Mouse (Mus musculus): Measurements from ENCODE around the gene Zfp595. TPM values are rescaled to one million over a fixed set of nuclear protein-coding genes. Genes with fewer than 3 reads are reported as not detected.
"Not testable (repeated sequence)": the region's sequence is repeated elsewhere in the genome, so short reads cannot be mapped to it uniquely, and the experiment has no call there.

Gene Zfp595
- polyA plus RNA-seq (2015; fragmentation: Nextera tagmentation; extraction: Ambion mirVana), result 1.7 and 2.5 TPM in 2 replicates

- WGBS, result 14% methylated on average over 17 of the region's 17 CpGs
- Histone ChIP-seq H3K4me3 (peak within 1 kb of the TSS; percentile 58), H3K27me3 (no peaks in the 10 kb centered on the region), H3K4me1 (peaks cover 5% of the 10 kb centered on the region), H3K9ac (peak within 1 kb of the TSS; percentile 80), H3K36me3 (no peaks in the 10 kb centered on the region), H3K9me3 (0 out of 2 replicates have a peak, but pooled peaks cover 4% of the 10 kb centered on the region), H3K27ac (peak within 1 kb of the TSS; percentile 78), H3K4me2 (peak within 1 kb of the TSS; percentile 77)
- ATAC-seq (ENCODE audit: insufficient number of reproducible peaks, insufficient read depth, low FRiP score, low TSS enrichment, low read depth), result peak; percentile 85
Measured at GRCm38 (mm10) chr13:67332019-67332724, at the start of gene Zfp595. TSS of gene Zfp595 (minus strand) at chr13:67332570.

GRCm38 (mm10) chr13:67376255-67376654 is 43.9 kb upstream of the Zfp595 start:
- H3K36me3 ChIP-seq; H3K27me3 ChIP-seq; H3K27ac ChIP-seq; H3K9ac ChIP-seq; H3K4me2 ChIP-seq; H3K4me3 ChIP-seq; H3K4me1 ChIP-seq; H3K9me3 ChIP-seq; ATAC-seq (ENCODE audit: insufficient number of reproducible peaks, insufficient read depth, low FRiP score, low TSS enrichment, low read depth): not testable (repeated sequence)
- WGBS, result 80% methylated on average over 3 of the region's 3 CpGs

GRCm38 (mm10) chr13:67375050-67375911 is 42.9 kb upstream of the Zfp595 start, which contains the start of the genes Gm28041 and Zfp456:
TSS of gene Gm28041 (minus strand) at chr13:67375733.
TSS of gene Zfp456 (minus strand) at chr13:67375810.
- not testable (repeated sequence) for H3K4me1 ChIP-seq, H3K27me3 ChIP-seq, H3K36me3 ChIP-seq, H3K27ac ChIP-seq, H3K9me3 ChIP-seq
- Histone ChIP-seq H3K9ac (peak within 1 kb of the TSS; percentile 64), H3K4me3 (peak within 1 kb of the TSS; percentile 50), H3K4me2 (peak within 1 kb of the TSS; percentile 62)
- 19% methylated on average over 15 of the region's 15 CpGs for WGBS
- ATAC-seq (ENCODE audit: insufficient number of reproducible peaks, insufficient read depth, low FRiP score, low TSS enrichment, low read depth), result peak; percentile 81

GRCm38 (mm10) chr13:67360131-67360744 is 27.9 kb upstream of the Zfp595 start, which contains the start of the genes Gm28044 and Zfp953:
TSS of gene Gm28044 (minus strand) at chr13:67360536.
TSS of gene Zfp953 (minus strand) at chr13:67360605.
- Histone ChIP-seq H3K4me3 (peak within 1 kb of the TSS; percentile 76), H3K4me2 (peak within 1 kb of the TSS; percentile 77), H3K36me3 (no peaks in the 10 kb centered on the region), H3K27me3 (no peaks in the 10 kb centered on the region), H3K9ac (peak within 1 kb of the TSS; percentile 78), H3K27ac (peak within 1 kb of the TSS; percentile 65; the same call in 1 of the 2 replicates), H3K9me3 (no peaks in the 10 kb centered on the region), H3K4me1 (peaks cover 4% of the 10 kb centered on the region; the same call in 1 of the 2 replicates)
- 1% methylated on average over 15 of the region's 15 CpGs for WGBS
- ATAC-seq (ENCODE audit: insufficient number of reproducible peaks, insufficient read depth, low FRiP score, low TSS enrichment, low read depth), result peak; percentile 78

GRCm38 (mm10) chr13:67351854-67352253 is 19.5 kb upstream of the Zfp595 start:
- H3K4me3 ChIP-seq, result no peak overlapping the region
- H3K4me2 ChIP-seq, result no peak overlapping the region
- no peaks in the 10 kb centered on the region for H3K27me3 ChIP-seq
- no peak for ATAC-seq (ENCODE audit: insufficient number of reproducible peaks, insufficient read depth, low FRiP score, low TSS enrichment, low read depth)
- no peaks in the 10 kb centered on the region for H3K4me1 ChIP-seq
- H3K36me3 ChIP-seq, result no peaks in the 10 kb centered on the region
- H3K9ac ChIP-seq, result no peak overlapping the region
- H3K9me3 ChIP-seq, result no peaks in the 10 kb centered on the region
- no peak overlapping the region for H3K27ac ChIP-seq

GRCm38 (mm10) chr13:67343422-67343821 is 11.1 kb upstream of the Zfp595 start:
- H3K9me3 ChIP-seq, result no peaks in the 10 kb centered on the region
- no peaks in the 10 kb centered on the region for H3K4me1 ChIP-seq
- no peak overlapping the region for H3K4me2 ChIP-seq
- no peak overlapping the region for H3K9ac ChIP-seq
- no peaks in the 10 kb centered on the region for H3K27me3 ChIP-seq
- WGBS, result 88% methylated on average over 2 of the region's 2 CpGs
- H3K4me3 ChIP-seq, result no peak overlapping the region
- H3K36me3 ChIP-seq, result peaks cover 7% of the 10 kb centered on the region; the same call in 1 of the 2 replicates
- no peak overlapping the region for H3K27ac ChIP-seq
- no peak for ATAC-seq (ENCODE audit: insufficient number of reproducible peaks, insufficient read depth, low FRiP score, low TSS enrichment, low read depth)

- peak overlapping the region; percentile 58 for H3K4me3 ChIP-seq
- 0 out of 2 replicates have a peak, but pooled peaks have one; percentile 29 for ATAC-seq (ENCODE audit: insufficient number of reproducible peaks, insufficient read depth, low FRiP score, low TSS enrichment, low read depth)
- H3K4me2 ChIP-seq, result peak overlapping the region; percentile 77
- peak overlapping the region; percentile 78 for H3K27ac ChIP-seq
- no peaks in the 10 kb centered on the region for H3K36me3 ChIP-seq
- H3K9ac ChIP-seq, result peak overlapping the region; percentile 80
- H3K9me3 ChIP-seq, result 0 out of 2 replicates have a peak, but pooled peaks cover 4% of the 10 kb centered on the region
- H3K27me3 ChIP-seq, result no peaks in the 10 kb centered on the region
- 65% methylated on average over 1 of the region's 1 CpGs for WGBS
- H3K4me1 ChIP-seq, result peaks cover 5% of the 10 kb centered on the region
Measured at GRCm38 (mm10) chr13:67332877-67333276, 507 bp upstream of the Zfp595 start.

GRCm38 (mm10) chr13:67306718-67307117 is 25.7 kb downstream of the Zfp595 start:
- H3K4me3 ChIP-seq, result peak overlapping the region; percentile 75
- H3K36me3 ChIP-seq, result no peaks in the 10 kb centered on the region
- H3K9ac ChIP-seq, result peak overlapping the region; percentile 90
- peaks cover 6% of the 10 kb centered on the region for H3K4me1 ChIP-seq
- H3K27me3 ChIP-seq, result no peaks in the 10 kb centered on the region
- H3K4me2 ChIP-seq, result peak overlapping the region; percentile 91
- WGBS, result 33% methylated on average over 5 of the region's 5 CpGs
- ATAC-seq (ENCODE audit: insufficient number of reproducible peaks, insufficient read depth, low FRiP score, low TSS enrichment, low read depth), result 0 out of 2 replicates have a peak, but pooled peaks have one; percentile 22
- H3K9me3 ChIP-seq, result no peaks in the 10 kb centered on the region
- no peak overlapping the region; the same call in 1 of the 2 replicates for H3K27ac ChIP-seq

GRCm38 (mm10) chr13:67305822-67306672 is 26.3 kb downstream of the Zfp595 start, which contains the start of gene Zfp457:
TSS of gene Zfp457 (minus strand) at chr13:67306485.
- Histone ChIP-seq H3K4me1 (peaks cover 6% of the 10 kb centered on the region), H3K27ac (peak within 1 kb of the TSS; percentile 55; the same call in 1 of the 2 replicates), H3K4me2 (peak within 1 kb of the TSS; percentile 91), H3K4me3 (peak within 1 kb of the TSS; percentile 75), H3K36me3 (no peaks in the 10 kb centered on the region), H3K9me3 (no peaks in the 10 kb centered on the region), H3K27me3 (no peaks in the 10 kb centered on the region), H3K9ac (peak within 1 kb of the TSS; percentile 90)
- 9% methylated on average over 16 of the region's 16 CpGs for WGBS
- ATAC-seq (ENCODE audit: insufficient number of reproducible peaks, insufficient read depth, low FRiP score, low TSS enrichment, low read depth), result peak; percentile 95

GRCm38 (mm10) chr13:67278314-67278713 is 54.1 kb downstream of the Zfp595 start, which contains the start of gene Zfp458:
TSS of gene Zfp458 (minus strand) at chr13:67278466.
- peak within 1 kb of the TSS; percentile 35 for H3K4me2 ChIP-seq
- H3K27me3 ChIP-seq, result no peaks in the 10 kb centered on the region
- 36% methylated on average over 7 of the region's 7 CpGs for WGBS
- H3K36me3 ChIP-seq, result no peaks in the 10 kb centered on the region
- H3K9me3 ChIP-seq, result no peaks in the 10 kb centered on the region
- H3K4me1 ChIP-seq, result no peaks in the 10 kb centered on the region
- H3K9ac ChIP-seq, result no peak within 1 kb of the TSS
- H3K4me3 ChIP-seq, result no peak within 1 kb of the TSS
- no peak; the same call in 1 of the 2 replicates for ATAC-seq (ENCODE audit: insufficient number of reproducible peaks, insufficient read depth, low FRiP score, low TSS enrichment, low read depth)
- no peak within 1 kb of the TSS for H3K27ac ChIP-seq
